Mouse (Mus musculus) left cerebral cortex, adult 2 months (tissue): ENCODE results near the gene Tnfaip8l2. TPM values are rescaled to one million over a fixed set of nuclear protein-coding genes. Genes with fewer than 3 reads are reported as not detected.
A peak's percentile ranks its signal among the peaks of the same experiment; 100 is the strongest.

Source experiments
- DNase-seq, 2 experiments: peaks; one replicate each; pipeline ENCODE4 v3.0.0; 2021 to 2022; ENCODE audit warnings: low spot score in 2 of 2, mixed read lengths in 1 of 2; ENCODE audit errors: extremely low spot score in 1 of 2
- H3K27ac ChIP-seq: fragments of 200-600 bp; 2 replicates; pipeline ENCODE4 v1.8.1; 2022
- H3K4me3 ChIP-seq: fragments of 200-600 bp; 2 replicates; pipeline ENCODE4 v1.8.1; 2022
- CTCF ChIP-seq: fragments of 200-600 bp; IDR thresholded peaks from 2 replicates; pipeline ENCODE4 v1.8.1; 2022; ENCODE audit warnings: antibody characterized with exemption, mild to moderate bottlenecking, moderate library complexity
- intact Hi-C: fragments of 180-260 bp; cut with DNase I; formaldehyde crosslinking; loops from one replicate; pipeline ENCODE4 v1.15.1; 2025
- microRNA-seq, 2 experiments: library from miRNA; unstranded; fragments of <30 nt; microRNA quantifications; one replicate each; pipeline ENCODE4 v1.2.0; 2021
- total RNA-seq, 2 experiments: library from RNA; stranded (reverse); gene quantifications; 2 replicates each; pipeline ENCODE4 v1.2.3; 2021

The Tnfaip8l2 gene
- total RNA-seq, 2 experiments from 2014 or later = 2.5 to 2.6 TPM

DNA sequence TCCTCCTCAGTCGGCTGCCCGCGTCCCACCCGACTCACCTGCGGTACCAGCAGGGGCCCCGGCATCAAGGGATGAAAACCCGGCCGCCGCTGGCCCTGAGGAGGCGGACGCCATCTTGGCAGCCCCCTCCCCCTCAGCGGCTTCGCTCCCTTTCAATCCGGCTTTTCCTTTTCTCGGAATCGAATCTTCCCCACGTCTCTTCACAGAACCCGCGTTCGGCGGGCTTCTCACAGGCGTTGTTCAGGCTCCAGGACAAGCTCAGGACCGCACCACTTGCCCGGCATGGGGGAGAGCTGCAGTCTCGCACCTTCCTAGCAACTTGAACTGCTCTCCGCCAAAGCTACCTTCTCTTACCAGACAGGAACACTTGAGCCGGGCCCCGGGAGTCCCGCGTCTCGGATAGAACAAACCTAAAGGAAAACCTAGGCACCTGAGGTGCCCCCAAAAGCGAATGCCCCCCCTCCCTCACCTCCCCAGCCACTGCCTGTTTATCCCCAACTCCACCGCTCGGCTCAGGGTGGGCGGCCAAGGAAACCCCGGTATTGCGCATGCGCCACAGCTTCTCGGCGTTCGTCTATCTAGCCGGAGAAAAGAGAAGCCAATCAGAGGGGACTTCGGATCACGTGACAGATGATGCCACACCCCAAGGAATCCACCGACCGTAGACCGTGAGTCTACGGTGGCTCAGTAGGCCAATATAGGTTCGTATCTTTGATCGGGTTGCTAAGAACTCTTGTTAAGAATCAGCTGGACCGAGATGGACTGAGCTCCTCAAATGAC is 35.6 kb downstream of the Tnfaip8l2 start, which contains the start of gene Pip5k1a:
Pip5k1a (minus strand) TSS at position 593 of the 780 bp plus-strand sequence.
- DNase-seq = peak; percentile 96 to 97
- Histone ChIP-seq H3K4me3 (peak within 1 kb of the TSS; percentile 97), H3K27ac (peak within 1 kb of the TSS; percentile 97)
- TF ChIP-seq CTCF = peak; percentile 22
- intact Hi-C loops = no loop called here

DNA sequence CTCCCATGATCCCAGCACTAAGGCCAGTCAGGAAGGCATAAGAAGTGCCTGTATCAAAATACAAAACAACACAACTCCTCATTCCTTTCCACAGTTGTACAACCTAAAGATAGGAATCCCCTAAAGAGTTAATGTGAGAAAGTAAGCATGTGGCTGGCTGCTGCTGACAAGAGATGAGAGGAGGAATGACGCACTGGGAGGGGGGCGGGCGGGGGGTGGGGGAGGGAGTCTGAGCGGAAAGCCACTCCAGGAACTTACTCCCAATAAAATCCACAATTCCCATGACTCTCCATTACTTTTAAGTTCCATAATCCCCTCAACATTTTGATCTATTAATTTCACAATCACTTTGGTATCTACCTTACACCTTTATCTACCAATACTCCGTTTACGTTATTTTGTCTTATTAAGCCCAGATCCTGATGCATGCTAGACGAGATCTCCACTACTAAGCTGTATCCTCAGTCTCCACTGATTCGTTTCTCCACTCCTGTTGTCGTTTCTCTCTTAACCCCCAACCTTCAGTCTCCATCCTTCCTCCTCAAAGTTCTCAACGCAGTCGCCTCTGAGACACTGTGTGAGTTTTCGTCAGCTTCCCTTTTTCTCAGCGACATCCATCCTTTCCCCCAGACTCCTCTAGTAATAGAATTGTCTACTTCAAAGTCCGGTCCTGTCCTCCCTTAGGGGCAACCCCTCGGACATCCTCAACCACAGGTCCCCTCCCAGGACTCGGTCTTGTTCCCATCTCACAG is 36.4 kb downstream of the Tnfaip8l2 start:
- no peak for TF ChIP-seq CTCF
- intact Hi-C loops = loop anchor here (2.0 kb wide), 1 partner anchor 47 kb away; no protein-coding TSS in a partner anchor
- no peak for DNase-seq
- Histone ChIP-seq H3K4me3 (peak overlapping the region; percentile 97), H3K27ac (peak overlapping the region; percentile 97)

DNA sequence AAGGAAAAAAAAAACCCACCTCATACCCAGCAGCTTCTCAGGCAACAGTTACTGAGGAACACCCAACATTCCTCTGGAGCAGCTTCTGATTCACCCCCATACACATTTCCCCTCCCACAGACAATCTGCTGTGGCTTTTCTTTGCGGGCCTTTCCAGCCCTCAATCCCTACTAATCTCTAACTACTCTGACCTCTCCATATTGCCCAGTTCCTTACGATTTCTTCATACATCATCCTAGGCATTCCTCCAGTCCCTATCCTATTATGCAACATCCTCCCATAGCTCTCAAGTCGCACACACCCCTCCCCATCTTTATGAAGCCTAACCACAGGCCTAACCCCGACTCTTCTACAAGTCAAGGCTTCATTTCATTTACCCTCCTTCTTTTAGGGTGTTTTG is 37.0 kb downstream of the Tnfaip8l2 start:
- peak overlapping the region; percentile 97 for H3K4me3 ChIP-seq
- H3K27ac ChIP-seq = peak overlapping the region; percentile 89
- peak; percentile 25 to 48 for DNase-seq
- no peak for TF ChIP-seq CTCF
- intact Hi-C loops = loop anchor here (2.0 kb wide), 1 partner anchor 46 kb away; no protein-coding TSS in a partner anchor

DNA sequence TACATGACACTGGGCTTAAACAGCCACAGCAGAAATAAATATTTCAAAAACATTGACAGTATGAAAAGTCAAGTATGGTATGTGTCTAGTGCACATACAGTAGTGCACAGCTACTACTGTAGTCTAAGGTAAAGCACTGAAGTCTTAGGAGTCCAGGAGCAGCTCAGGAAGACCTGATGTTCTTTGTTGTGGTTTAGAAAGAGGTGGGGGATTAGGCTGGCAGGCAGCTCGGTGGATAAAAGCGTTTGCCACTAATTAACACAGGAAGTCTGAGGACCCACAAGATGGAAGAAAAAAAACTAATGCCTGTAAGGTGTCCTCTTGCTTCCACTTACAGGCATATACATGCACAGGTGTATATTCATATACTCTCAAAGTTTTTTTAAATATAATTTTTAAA is 41.3 kb downstream of the Tnfaip8l2 start:
- no peak for TF ChIP-seq CTCF
- no peak overlapping the region for H3K4me3 ChIP-seq
- no peak for DNase-seq
- intact Hi-C loops = no loop called here
- no peak overlapping the region for H3K27ac ChIP-seq

Small RNAs within 50 kb of the gene (microRNA-seq; reads per million reads assigned to microRNA genes)
- 0 reads per million in 2 experiments for gene Mir8099-1

Other genes starting within 250 kb of the Tnfaip8l2 start
- 10 to 100 TPM in 1 of 2 experiments, 1 to 10 TPM in 1; 7.9 to 10.0 TPM for gene Selenbp1, start 209.3 kb downstream of the Tnfaip8l2 start, total RNA-seq
- gene Rfx5, start 188.3 kb downstream of the Tnfaip8l2 start, total RNA-seq = 10 to 100 TPM; 23.3 to 28.2 TPM
- 10 to 100 TPM; 58.0 to 58.4 TPM for gene Pi4kb, start 167.6 kb downstream of the Tnfaip8l2 start, total RNA-seq
- 10 to 100 TPM; 23.1 to 25.9 TPM for gene Zfp687, start 126.9 kb downstream of the Tnfaip8l2 start, total RNA-seq
- 100 to 1,000 TPM; 156 to 164 TPM for gene Psmd4, start 99.7 kb downstream of the Tnfaip8l2 start, total RNA-seq
- 10 to 100 TPM; 58.2 to 58.5 TPM for gene Pip5k1a, start 35.4 kb downstream of the Tnfaip8l2 start, total RNA-seq
- 10 to 100 TPM; 42.1 to 43.1 TPM for gene Vps72, start 31.3 kb downstream of the Tnfaip8l2 start, total RNA-seq
- under 1 TPM in 1 of 2 experiments, not detected in 1; 0.82 TPM for gene Tmod4, start 17.9 kb downstream of the Tnfaip8l2 start, total RNA-seq
- gene Scnm1, start 8.3 kb downstream of the Tnfaip8l2 start, total RNA-seq = 10 to 100 TPM; 45.6 to 49.7 TPM
- gene Lysmd1, start 8.3 kb downstream of the Tnfaip8l2 start, total RNA-seq = 10 to 100 TPM; 13.5 to 16.1 TPM
- 10 to 100 TPM; 24.8 to 26.5 TPM for gene Sema6c, start 18.1 kb upstream of the Tnfaip8l2 start, total RNA-seq
- gene Gabpb2, start 75.6 kb upstream of the Tnfaip8l2 start, total RNA-seq = 10 to 100 TPM; 10.9 to 11.8 TPM
- gene Cdc42se1, start 86.4 kb upstream of the Tnfaip8l2 start, total RNA-seq = 10 to 100 TPM; 67.5 to 70.3 TPM
- gene Mllt11, start 89.8 kb upstream of the Tnfaip8l2 start, total RNA-seq = 100 to 1,000 TPM; 272 to 277 TPM
- gene Gm128, start 99.2 kb upstream of the Tnfaip8l2 start, total RNA-seq = under 1 TPM; 0.20 to 0.61 TPM
- under 1 TPM; 0.61 to 0.87 TPM for gene Bnipl, start 108.8 kb upstream of the Tnfaip8l2 start, total RNA-seq
- 10 to 100 TPM; 19.9 to 21.5 TPM for gene Mindy1, start 139.0 kb upstream of the Tnfaip8l2 start, total RNA-seq
- gene Prune1, start 139.7 kb upstream of the Tnfaip8l2 start, total RNA-seq = 10 to 100 TPM; 22.1 to 23.5 TPM
- under 1 TPM; 0.61 to 1.00 TPM for gene Anxa9, start 164.8 kb upstream of the Tnfaip8l2 start, total RNA-seq
- gene Cers2, start 172.4 kb upstream of the Tnfaip8l2 start, total RNA-seq = 10 to 100 TPM; 37.4 to 42.2 TPM
- 10 to 100 TPM; 35.7 to 37.2 TPM for gene Setdb1, start 214.8 kb upstream of the Tnfaip8l2 start, total RNA-seq